Mouse (Mus musculus) retina, embryonic 14.5 days (tissue): ENCODE measurements around the gene Chrm2.

ENCODE experiments used
- DNase-seq: peaks from one replicate; pipeline ENCODE4 v3.0.0-alpha.2; 2015; ENCODE audit warnings: low spot score

Gene Chrm2

DNA sequence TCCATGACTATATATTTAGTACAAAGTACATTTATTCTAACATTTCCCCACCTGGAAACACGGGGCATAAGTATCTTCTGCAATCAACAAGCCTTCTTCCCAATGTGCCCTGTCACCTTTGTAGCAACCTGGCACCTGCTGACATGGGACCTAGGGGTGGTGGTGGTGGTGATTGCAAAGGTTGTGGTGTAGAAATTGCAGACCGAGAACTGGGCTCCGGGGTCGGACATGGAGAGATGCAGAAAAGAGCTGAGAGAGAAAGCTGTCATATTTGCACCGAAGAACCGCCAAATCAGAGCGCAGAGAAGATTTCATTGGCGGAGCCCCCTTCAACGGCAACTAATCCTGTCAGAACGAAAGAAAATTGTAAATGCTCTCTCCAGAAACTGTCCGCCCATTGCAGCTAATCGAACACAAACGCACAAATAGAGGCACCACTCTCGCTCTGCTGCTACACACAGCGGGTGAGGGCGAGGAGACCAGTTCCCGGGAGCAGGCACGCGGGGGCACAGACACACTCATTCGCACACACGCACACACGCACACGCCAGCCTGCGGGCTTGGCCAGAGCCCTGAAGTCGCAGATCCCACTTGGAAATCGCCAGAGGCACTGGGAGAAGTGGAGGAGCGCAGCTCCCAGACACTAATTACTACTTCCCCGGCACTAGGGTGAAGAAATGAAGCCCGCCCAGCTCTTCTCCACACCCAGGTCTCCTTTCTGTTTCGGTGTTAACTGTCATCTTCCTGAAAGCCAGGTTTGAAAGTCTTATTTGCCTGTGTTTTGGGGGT is at the start of gene Chrm2:
Chrm2 (plus strand) TSS at position 473 of the 789 bp plus-strand sequence.
- DNase-seq: peak; percentile 54

- no peak for DNase-seq
Measured at GRCm38 (mm10) chr6:36373983-36374382, 13.9 kb upstream of the Chrm2 start.

DNA sequence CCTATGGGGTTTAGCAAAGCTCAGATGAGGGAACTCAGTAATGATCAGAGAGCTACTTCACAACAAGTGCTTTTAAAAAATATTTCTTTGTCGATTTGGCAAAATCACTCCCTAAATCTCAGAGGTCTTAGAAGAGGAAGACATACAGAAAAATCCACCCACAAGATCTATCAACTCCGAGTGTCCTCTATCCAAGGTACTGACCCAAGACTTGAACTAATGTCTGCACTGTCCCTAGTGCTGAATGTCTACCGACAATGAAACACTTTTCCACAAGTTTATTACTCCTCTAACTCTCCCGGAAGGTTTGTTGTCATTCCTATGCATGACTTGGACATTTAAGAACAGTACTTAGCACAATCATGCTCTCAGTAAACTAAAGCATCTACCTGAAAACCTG is 9.9 kb upstream of the Chrm2 start:
- DNase-seq: no peak

DNA sequence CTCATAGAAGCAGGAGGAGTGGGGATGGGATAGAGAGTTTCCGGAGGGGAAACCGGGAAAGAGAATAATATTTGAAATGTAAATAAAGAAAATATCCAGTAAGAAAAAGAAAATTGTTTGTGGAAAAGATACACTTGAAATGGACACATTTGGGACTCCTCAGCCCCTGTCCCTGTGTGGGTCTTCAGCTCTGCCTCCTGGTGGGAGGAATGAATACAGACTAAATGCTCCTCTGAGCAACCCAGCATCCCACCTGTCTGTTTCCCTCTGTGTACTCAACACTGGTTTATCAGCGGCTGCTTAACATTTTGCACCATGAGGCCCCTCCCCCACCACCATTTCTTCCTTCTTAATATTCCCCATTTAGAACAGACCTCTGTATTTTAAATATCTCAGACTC is 3.8 kb upstream of the Chrm2 start:
- no peak for DNase-seq

- peak; percentile 45 for DNase-seq
Measured at GRCm38 (mm10) chr6:36388401-36389259, 746 bp downstream of the Chrm2 start.

- peak; percentile 20 for DNase-seq
Measured at GRCm38 (mm10) chr6:36389260-36389965, 1.5 kb downstream of the Chrm2 start.

DNA sequence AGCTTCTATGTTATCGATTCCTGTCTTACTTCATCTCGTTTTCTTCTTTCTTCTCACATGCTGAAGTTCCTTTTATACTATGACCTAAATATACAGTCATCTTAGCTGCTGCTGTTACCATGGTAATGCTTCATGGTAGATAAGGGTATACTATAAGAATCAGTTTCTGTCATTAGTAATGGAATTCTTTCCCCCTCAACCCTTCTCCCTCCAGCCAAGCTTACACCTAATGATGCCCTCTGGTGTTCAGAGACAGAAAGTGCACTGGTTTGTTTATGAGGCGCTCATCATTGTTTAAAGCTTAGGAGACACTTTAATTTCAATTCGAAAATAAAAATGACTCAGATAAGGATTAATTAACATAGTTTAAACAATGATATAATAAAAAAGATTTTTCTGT is 5.8 kb downstream of the Chrm2 start:
- peak; percentile 65 for DNase-seq

DNA sequence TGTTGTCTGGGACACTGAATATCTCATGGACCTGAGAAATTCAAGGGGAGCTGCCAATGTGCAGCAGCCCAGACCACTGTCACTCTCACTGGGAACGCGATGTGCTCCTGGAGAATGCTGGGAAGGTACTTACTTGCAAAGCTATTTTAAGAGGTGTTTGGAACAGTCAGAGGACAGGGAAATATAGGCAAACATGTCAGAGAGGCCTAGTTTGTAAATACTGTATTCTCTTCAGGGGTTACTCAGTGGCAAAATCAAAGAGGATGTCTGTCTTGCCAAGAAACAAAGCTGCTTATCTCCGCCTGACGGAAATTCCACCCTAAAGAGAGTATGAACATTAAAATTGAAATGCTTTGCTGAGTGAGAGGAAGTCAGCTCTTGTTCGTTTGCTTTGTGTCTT is 17.3 kb downstream of the Chrm2 start:
- no peak for DNase-seq

DNA sequence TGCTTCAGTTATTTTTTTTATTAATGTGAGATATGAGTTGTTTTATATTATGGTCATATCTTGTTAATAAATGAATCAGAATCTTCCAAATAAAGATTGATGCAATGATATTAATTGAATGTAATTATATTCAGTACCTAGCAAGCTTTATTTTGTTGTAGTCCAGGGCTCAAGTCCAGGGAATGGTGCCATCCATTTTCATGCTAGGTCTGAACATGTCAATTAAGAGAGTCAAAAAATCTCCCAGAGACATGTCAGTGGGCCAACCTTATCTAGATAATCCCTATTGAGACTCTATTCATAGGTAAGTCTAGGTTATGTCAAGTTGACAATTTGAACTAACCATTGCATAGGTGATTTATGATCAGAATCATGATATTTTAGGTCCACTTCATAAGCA is 21.1 kb downstream of the Chrm2 start:
- no peak for DNase-seq

DNA sequence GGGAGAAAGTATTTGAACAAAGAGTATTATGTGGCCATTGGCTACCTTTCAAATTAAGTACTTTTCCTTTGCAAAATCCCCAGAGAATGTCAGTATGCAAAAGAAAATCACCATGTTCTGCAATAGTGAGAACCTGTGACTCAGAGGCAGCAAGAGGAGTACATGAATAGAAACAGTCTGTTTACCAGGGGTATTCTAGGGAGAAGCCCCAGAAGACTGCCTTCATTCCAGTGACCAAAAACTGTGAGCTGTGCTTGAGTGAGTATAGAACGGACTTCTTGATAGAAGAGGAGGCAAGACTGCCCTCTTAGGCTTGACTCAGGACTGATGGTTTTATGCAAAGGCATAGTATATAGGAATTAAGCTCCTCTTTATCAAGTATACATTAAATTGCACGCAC is 22.2 kb downstream of the Chrm2 start:
- DNase-seq: no peak

DNA sequence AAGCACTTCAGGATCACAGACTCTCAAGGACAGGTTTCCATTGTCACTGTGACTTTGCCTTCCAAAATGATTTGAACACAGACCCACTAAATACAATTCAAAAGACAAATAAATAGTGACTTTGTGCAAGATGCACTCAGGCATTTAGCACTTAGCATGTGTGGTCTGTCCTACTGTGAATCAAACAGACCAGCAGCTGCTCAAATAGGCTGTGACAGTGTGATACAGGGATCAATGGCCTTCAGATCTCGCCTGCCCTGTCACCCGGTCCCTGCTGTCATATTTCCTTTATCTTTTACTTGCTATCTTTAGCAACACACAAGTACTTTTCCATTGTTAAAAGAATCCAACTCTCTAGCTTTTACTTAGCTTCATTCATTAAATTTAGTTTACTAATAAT is 31.8 kb downstream of the Chrm2 start:
- no peak for DNase-seq

DNA sequence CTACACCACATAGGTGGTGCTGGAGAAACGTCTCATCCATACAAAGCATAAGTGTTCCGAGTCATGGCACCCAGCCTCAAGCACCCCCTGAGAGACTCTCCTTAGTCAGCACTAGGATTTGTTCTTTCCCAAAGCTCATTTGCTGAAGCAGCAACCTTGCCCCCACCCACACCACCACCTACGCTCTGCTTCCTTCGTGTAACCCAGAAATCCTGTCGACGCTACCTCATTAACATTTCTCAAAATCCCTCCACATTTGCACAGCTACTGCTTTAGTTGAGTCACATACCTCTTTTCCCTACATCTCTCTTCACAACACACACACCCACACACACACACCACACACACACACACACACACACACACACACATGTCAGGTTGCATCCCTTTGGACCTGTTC is 50.1 kb downstream of the Chrm2 start:
- DNase-seq: no peak

GRCm38 (mm10) chr6:36439218-36439617 is 51.3 kb downstream of the Chrm2 start:
- DNase-seq: no peak

GRCm38 (mm10) chr6:36451480-36451879 is 63.6 kb downstream of the Chrm2 start:
- no peak for DNase-seq

DNA sequence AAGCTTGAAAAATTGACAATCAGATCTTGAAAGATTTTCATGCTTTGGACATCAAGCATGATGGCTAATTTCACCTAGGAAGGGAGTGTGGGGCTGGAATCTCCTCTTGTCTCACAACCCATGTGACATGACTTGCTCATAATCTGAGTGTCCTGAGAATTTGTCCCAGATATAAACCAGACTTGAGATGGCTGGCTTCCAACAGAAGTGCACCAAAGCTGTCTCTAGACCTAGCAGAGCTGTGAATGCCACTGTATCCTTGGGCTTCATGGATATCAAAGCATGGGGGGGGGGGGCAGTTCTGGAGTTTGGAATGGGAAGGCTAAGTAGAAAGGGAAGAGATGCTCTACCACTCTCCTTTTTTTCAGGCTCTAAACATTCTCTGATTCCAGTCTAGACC is 67.2 kb downstream of the Chrm2 start:
- DNase-seq: no peak

DNA sequence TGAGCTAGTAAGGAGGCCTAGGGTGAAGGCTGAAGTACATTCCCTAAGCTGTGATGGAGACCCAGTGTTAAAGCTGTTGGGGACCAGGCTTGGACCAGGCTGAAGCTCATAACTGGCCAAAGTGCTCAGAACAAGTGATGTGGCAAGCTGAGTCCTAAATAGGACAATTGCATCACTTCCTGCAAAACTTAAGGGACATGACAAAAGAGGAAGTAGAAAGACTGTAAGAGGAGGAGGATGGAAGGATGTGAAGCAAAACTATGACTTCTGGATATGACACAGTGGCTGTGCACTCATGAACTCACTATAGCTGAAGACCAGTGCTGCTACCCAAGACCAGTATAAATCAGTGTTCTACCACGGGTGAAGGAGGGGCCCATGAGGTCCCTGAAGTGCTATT is 69.1 kb downstream of the Chrm2 start:
- DNase-seq: no peak

DNA sequence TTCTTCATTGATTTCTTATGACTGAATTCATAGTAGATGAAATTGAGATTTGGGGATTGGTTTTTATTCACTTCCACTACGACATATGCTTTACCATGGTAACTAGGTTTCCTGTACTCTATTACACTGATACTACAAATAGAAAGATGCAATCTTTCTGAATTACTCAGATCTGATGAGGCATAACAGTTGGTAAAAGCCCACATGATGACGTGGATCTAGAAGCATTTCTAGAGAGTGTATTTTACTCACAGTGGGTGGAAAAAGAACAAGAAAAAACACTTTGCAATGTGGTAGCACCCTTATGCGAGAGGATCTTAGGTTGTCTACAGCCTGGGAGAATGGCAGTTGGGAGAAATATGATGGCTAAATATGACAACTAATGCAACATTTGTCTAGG is 76.1 kb downstream of the Chrm2 start:
- DNase-seq: no peak

GRCm38 (mm10) chr6:36484132-36484665 is 96.3 kb downstream of the Chrm2 start:
- no peak for DNase-seq

DNA sequence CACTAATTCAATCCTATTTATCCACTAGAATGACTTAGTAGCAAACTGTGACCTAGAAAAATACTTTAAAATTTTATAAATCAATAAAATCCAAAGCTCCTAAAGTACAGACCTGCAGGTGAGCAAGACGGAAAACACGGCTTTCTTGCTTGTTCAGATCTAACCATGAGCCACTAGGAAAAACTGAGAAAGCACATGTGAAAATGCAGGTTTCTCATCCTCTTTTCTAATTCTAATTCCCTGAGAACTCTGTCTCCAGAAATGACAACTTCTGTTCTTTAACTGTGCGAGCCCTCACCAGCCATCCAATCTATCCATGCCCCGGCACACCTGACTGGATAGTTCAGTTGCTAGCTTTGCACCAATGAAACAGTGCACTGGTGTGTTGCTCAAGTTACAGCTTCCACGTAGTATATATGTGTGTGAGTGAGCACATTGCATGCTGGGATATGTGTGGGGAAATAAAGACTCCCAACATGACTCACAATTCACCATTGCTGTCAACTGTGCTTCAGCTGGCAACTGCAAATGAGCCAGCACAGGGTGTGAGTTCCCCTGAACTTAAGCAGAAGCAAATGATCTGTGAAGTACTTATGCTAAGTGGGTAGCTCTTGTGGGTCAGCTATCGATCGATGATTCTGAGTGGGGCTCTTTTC is 119.3 kb downstream of the Chrm2 start:
- DNase-seq: no peak

- peak; percentile 12 for DNase-seq
Measured at GRCm38 (mm10) chr6:36507946-36508345, 120.1 kb downstream of the Chrm2 start.

GRCm38 (mm10) chr6:36508469-36508868 is 120.6 kb downstream of the Chrm2 start:
- DNase-seq: no peak

DNA sequence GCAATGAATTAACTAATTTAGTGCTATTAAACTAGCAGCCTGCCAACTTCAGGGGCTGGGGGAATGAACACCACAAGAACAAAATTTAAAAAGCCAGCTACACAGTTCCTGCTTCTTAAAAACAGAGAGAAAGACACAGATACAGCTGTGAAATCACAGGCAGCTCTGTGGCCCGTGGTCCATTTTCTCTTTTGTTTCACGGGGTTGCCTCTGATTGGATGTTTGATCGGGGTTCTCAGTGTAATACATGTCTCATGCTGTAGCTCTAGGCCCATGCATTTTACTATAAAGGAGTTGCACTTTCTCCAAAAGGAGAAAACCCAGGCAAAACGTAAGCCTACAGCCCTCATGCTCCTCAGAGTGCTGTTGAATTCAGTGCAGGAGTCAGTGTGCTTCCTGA is 128.6 kb downstream of the Chrm2 start:
- DNase-seq: no peak
